Comparison of ENCODE assay signal across 13 mouse cellular contexts in genomic region chr6:145538787-145539567, GRCm38 (mm10).
DNase-seq lines count a peak whose midpoint lies in the region; ATAC-seq and TF ChIP-seq lines count a peak whose summit lies in the region.
"Had no signal": no experiment of that assay in that cellular context is flagged by ENCODE, and none has a peak within 500 bp of the region (broad histone marks: within the 10 kb centered on the region; RNA-seq: fewer than 3 reads in every experiment).

No protein-coding gene starts in this region.

- no peak overlapping the region for H3K4me3 ChIP-seq in hindbrain, embryonic 10.5 days
- no peak overlapping the region for H3K4me3 ChIP-seq in hindbrain, postnatal 0 days (ENCODE audit: low read length)
- H3K4me3 ChIP-seq in midbrain, embryonic 14.5 days (replicated peaks; ENCODE audit: low read depth, low read length) = no peak overlapping the region
- no peak overlapping the region for H3K4me3 ChIP-seq in midbrain, embryonic 16.5 days (ENCODE audit: low read depth, low read length)
- no peak overlapping the region for H3K4me3 ChIP-seq in limb, embryonic 10.5 days
- H3K4me3 ChIP-seq: embryonic facial prominence, embryonic 15.5 days; heart, adult 2 months had no signal

- H3K27ac ChIP-seq in hindbrain, embryonic 10.5 days = peak overlapping the region; percentile 45
- no peak overlapping the region for H3K27ac ChIP-seq in hindbrain, postnatal 0 days
- peak overlapping the region; percentile 34 for H3K27ac ChIP-seq in midbrain, embryonic 14.5 days (replicated peaks; ENCODE audit: low read depth, low read length)
- no peak overlapping the region for H3K27ac ChIP-seq in midbrain, embryonic 16.5 days (ENCODE audit: low read length)
- H3K27ac ChIP-seq in limb, embryonic 10.5 days = peak overlapping the region; percentile 64
- H3K27ac ChIP-seq: embryonic facial prominence, embryonic 15.5 days; heart, adult 2 months; liver, embryonic 14.5 days had no signal

- ATAC-seq in hindbrain, postnatal 0 days = no peak
- no peak for ATAC-seq in midbrain, embryonic 14.5 days (ENCODE audit: low FRiP score, low TSS enrichment)
- ATAC-seq in midbrain, embryonic 16.5 days = no peak
- ATAC-seq: CD4-positive, CD25-positive, alpha-beta regulatory T cell, adult 4 months had no signal

- H3K9me3 ChIP-seq in hindbrain, embryonic 10.5 days = peaks cover 11% of the 10 kb centered on the region
- no peaks in the 10 kb centered on the region; the same call in 1 of the 2 replicates for H3K9me3 ChIP-seq in hindbrain, postnatal 0 days (ENCODE audit: low read length)
- no peaks in the 10 kb centered on the region; the same call in 1 of the 2 replicates for H3K9me3 ChIP-seq in midbrain, embryonic 14.5 days (ENCODE audit: control insufficient read depth, low read length)
- no peaks in the 10 kb centered on the region for H3K9me3 ChIP-seq in midbrain, embryonic 16.5 days (replicated peaks; ENCODE audit: control insufficient read depth, low read length, poor library complexity, severe bottlenecking)
- peaks cover 7% of the 10 kb centered on the region; the same call in 1 of the 2 replicates for H3K9me3 ChIP-seq in limb, embryonic 10.5 days (replicated peaks)
- H3K9me3 ChIP-seq: embryonic facial prominence, embryonic 15.5 days had no signal

- no peak for DNase-seq in hindbrain, embryonic 10.5 days (ENCODE audit: low spot score)
- no peak for DNase-seq in hindbrain, postnatal 0 days (ENCODE audit: low spot score)
- peak; percentile 32 for DNase-seq in midbrain, embryonic 14.5 days
- DNase-seq in limb, embryonic 10.5 days (ENCODE audit: low spot score) = no peak
- DNase-seq in gastrocnemius, adult 18-20 months (ENCODE audit: low spot score) = no peak
- DNase-seq in left cerebral cortex, postnatal 14 days (ENCODE audit: low spot score in 2 of 2) = no peak
- DNase-seq: cerebellum, adult 2 months; heart, adult 2 months; heart, postnatal 36 days had no signal

- H3K27me3 ChIP-seq in hindbrain, embryonic 10.5 days (ENCODE audit: insufficient read depth, poor library complexity, severe bottlenecking) = no peaks in the 10 kb centered on the region
- H3K27me3 ChIP-seq in hindbrain, postnatal 0 days (ENCODE audit: insufficient read depth, low read length) = no peaks in the 10 kb centered on the region
- H3K27me3 ChIP-seq in midbrain, embryonic 14.5 days (ENCODE audit: control insufficient read depth, insufficient read depth, low read length) = no peaks in the 10 kb centered on the region
- H3K27me3 ChIP-seq in midbrain, embryonic 16.5 days (ENCODE audit: control insufficient read depth, insufficient read depth, low read depth, low read length) = no peaks in the 10 kb centered on the region
- H3K27me3 ChIP-seq in limb, embryonic 10.5 days (ENCODE audit: low read depth, poor library complexity, severe bottlenecking) = no peaks in the 10 kb centered on the region
- H3K27me3 ChIP-seq: embryonic facial prominence, embryonic 15.5 days had no signal

- WGBS in hindbrain, embryonic 10.5 days = 43% methylated on average over 11 of the region's 11 CpGs
- WGBS in hindbrain, postnatal 0 days = 36% methylated on average over 11 of the region's 11 CpGs
- 36% methylated on average over 11 of the region's 11 CpGs for WGBS in midbrain, embryonic 14.5 days
- WGBS in midbrain, embryonic 16.5 days = 41% methylated on average over 11 of the region's 11 CpGs
- WGBS in limb, embryonic 10.5 days = 51% methylated on average over 11 of the region's 11 CpGs

- intact Hi-C loops in left cerebral cortex, postnatal 14 days (cut with DNase I) = no loop called here

- no peaks in the 10 kb centered on the region for H3K36me3 ChIP-seq in hindbrain, embryonic 10.5 days
- no peaks in the 10 kb centered on the region for H3K36me3 ChIP-seq in hindbrain, postnatal 0 days (ENCODE audit: insufficient read depth, low read length)
- no peaks in the 10 kb centered on the region for H3K36me3 ChIP-seq in midbrain, embryonic 14.5 days (ENCODE audit: control insufficient read depth, insufficient read depth, low read length)
- no peaks in the 10 kb centered on the region for H3K36me3 ChIP-seq in midbrain, embryonic 16.5 days (ENCODE audit: control insufficient read depth, insufficient read depth, low read length)
- no peaks in the 10 kb centered on the region for H3K36me3 ChIP-seq in limb, embryonic 10.5 days
- H3K36me3 ChIP-seq: embryonic facial prominence, embryonic 15.5 days had no signal

- no peak overlapping the region for H3K9ac ChIP-seq in hindbrain, postnatal 0 days (replicated peaks; ENCODE audit: low read length)
- no peak overlapping the region for H3K9ac ChIP-seq in midbrain, embryonic 14.5 days (replicated peaks; ENCODE audit: low read length)
- H3K9ac ChIP-seq in midbrain, embryonic 16.5 days (ENCODE audit: low read depth, low read length) = no peak overlapping the region
- H3K9ac ChIP-seq: embryonic facial prominence, embryonic 15.5 days; liver, embryonic 14.5 days had no signal

- no peak for TF ChIP-seq CTCF in hindbrain, postnatal 0 days (IDR thresholded peaks at IDR 0.05; ENCODE audit: low read depth)

- no peak overlapping the region for H3K4me2 ChIP-seq in hindbrain, postnatal 0 days (ENCODE audit: low read depth, low read length)
- no peak overlapping the region for H3K4me2 ChIP-seq in midbrain, embryonic 14.5 days (ENCODE audit: low read length)
- H3K4me2 ChIP-seq in midbrain, embryonic 16.5 days (ENCODE audit: low read length) = no peak overlapping the region
- H3K4me2 ChIP-seq: embryonic facial prominence, embryonic 15.5 days had no signal

- H3K4me1 ChIP-seq in hindbrain, embryonic 10.5 days (replicated peaks) = peaks cover 18% of the 10 kb centered on the region
- H3K4me1 ChIP-seq in hindbrain, postnatal 0 days (ENCODE audit: insufficient read depth, low read length) = no peaks in the 10 kb centered on the region; the same call in 1 of the 2 replicates
- peaks cover 10% of the 10 kb centered on the region for H3K4me1 ChIP-seq in midbrain, embryonic 14.5 days (ENCODE audit: control insufficient read depth, insufficient read depth, low read length)
- H3K4me1 ChIP-seq in midbrain, embryonic 16.5 days (ENCODE audit: control insufficient read depth, insufficient read depth, low read length) = peaks cover 2% of the 10 kb centered on the region; the same call in 1 of the 2 replicates
- peaks cover 31% of the 10 kb centered on the region for H3K4me1 ChIP-seq in limb, embryonic 10.5 days

Comparison
In these comparisons a context has a peak if more than half of its experiments do, and no peak if none do; other contexts are left out.
1. H3K27ac ChIP-seq: peak in hindbrain, embryonic 10.5 days (single experiment), midbrain, embryonic 14.5 days (single experiment) and limb, embryonic 10.5 days (single experiment); none in hindbrain, postnatal 0 days (single experiment) and midbrain, embryonic 16.5 days (single experiment).